Mouse (Mus musculus) lung, embryonic 14.5 days (tissue): ENCODE measurements around the gene Lrrc47. TPM values are rescaled to one million over a fixed set of nuclear protein-coding genes. Genes with fewer than 3 reads are reported as not detected.
A peak's percentile ranks its signal among the peaks of the same experiment; 100 is the strongest.

Experiments
- ATAC-seq: fragments of 200-750 bp; cut with Nextera tagmentation; 2 replicates; pipeline ENCODE4 v1.8.0; 2017; ENCODE audit warnings: mild to moderate bottlenecking, moderate TSS enrichment, moderate library complexity; ENCODE audit not compliant: insufficient read depth
- DNase-seq: peaks from one replicate; pipeline ENCODE4 v3.0.0-alpha.2; 2015
- H3K27ac ChIP-seq: fragments of 300-500 bp; sonication (generic); 2 replicates; pipeline ENCODE4 v1.5.1; 2014; ENCODE audit warnings: low read depth, mild to moderate bottlenecking, moderate library complexity
- H3K27me3 ChIP-seq: fragments of 300-500 bp; sonication (generic); 2 replicates; pipeline ENCODE4 v1.6.1; 2014; ENCODE audit warnings: low read length, control low read depth; ENCODE audit not compliant: insufficient read depth
- H3K36me3 ChIP-seq: fragments of 300-500 bp; sonication (generic); 2 replicates; pipeline ENCODE4 v1.6.1; 2014; ENCODE audit warnings: control low read depth; ENCODE audit not compliant: insufficient read depth
- H3K4me1 ChIP-seq: fragments of 300-500 bp; sonication (generic); 2 replicates; pipeline ENCODE4 v1.6.1; 2014; ENCODE audit warnings: antibody characterized with exemption, control low read depth; ENCODE audit not compliant: insufficient read depth
- H3K4me2 ChIP-seq: fragments of 300-500 bp; sonication (generic); 2 replicates; pipeline ENCODE4 v1.6.1; 2014; ENCODE audit warnings: mild to moderate bottlenecking
- H3K4me3 ChIP-seq: fragments of 300-500 bp; sonication (generic); 2 replicates; pipeline ENCODE4 v1.5.1; 2014; ENCODE audit warnings: low read depth, low read length
- H3K9ac ChIP-seq: fragments of 300-500 bp; sonication (generic); 2 replicates; pipeline ENCODE4 v1.6.1; 2014
- H3K9me3 ChIP-seq: fragments of 300-500 bp; sonication (generic); 2 replicates; pipeline ENCODE4 v1.6.1; 2016; ENCODE audit warnings: low read depth, low read length, control low read depth
- CTCF ChIP-seq: IDR thresholded peaks from 2 replicates; pipeline ENCODE4 v1.5.1; 2016; ENCODE audit warnings: antibody characterized with exemption, low read depth
- WGBS: fragments of 180-500 bp; shearing (Covaris S2); extraction: QIAGEN DNeasy Blood & Tissue Kit; methylation state at CpG from one replicate; pipeline ENCODE4 v1.1.7; 2014; 5-methylcytosine and 5-hydroxymethylcytosine counted together
- polyA plus RNA-seq: library from polyadenylated mRNA; unstranded; fragments of >200 nt; fragmentation: Nextera tagmentation; extraction: Ambion mirVana; gene quantifications from 2 replicates; pipeline ENCODE4 v1.2.1, GENCODE M21; 2014

The Lrrc47 gene
- polyA plus RNA-seq, 1 experiment from 2014 or later, result 13.6 TPM

DNA sequence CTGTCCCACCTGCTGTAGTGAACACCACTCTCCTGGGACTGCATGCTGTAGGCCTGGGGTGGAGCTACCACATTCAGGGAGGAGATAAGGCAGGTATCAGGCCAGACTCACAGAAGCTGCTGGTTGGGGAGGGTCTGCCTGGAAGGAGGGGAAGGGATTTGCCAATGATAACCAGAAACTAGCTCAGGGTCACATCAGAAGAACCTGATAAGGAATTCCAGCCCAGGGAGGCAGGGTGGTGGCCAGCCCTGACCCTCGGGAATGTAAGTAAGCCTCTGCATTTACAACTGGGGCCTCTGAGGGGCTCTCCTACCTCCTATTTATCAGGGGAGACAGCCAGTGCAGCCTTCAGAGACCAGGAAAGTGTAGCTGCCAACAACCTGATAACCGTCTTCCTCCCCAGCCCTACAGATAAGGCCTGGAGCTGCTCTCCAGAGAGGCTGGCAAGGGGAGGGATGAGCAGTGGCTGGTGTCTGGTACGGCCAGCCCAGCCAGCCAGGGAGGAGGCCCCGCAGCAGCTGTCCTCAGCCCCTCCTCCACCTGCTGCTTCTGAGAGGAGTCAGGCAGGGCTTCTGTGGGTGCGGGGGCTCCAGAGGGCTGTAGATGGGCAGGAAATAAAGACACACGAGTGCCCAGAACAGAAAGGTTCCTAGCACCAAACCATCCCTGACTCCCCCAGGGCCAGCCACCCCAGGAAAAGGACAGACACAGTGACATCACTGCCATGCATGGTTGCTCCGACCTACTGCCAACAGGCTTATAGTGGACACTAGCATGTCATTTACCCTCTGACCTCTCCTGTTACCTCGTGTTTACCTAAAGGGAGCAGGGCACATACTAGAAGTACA lies 12.4 kb downstream of the Lrrc47 start:
- peaks cover 36% of the 10 kb centered on the region for H3K36me3 ChIP-seq
- peak; percentile 33 for ATAC-seq
- H3K9me3 ChIP-seq, result no peaks in the 10 kb centered on the region
- H3K4me3 ChIP-seq, result peak overlapping the region; percentile 42
- H3K27ac ChIP-seq, result peak overlapping the region; percentile 32; the same call in 1 of the 2 replicates
- peaks cover 3% of the 10 kb centered on the region; the same call in 1 of the 2 replicates for H3K27me3 ChIP-seq
- H3K9ac ChIP-seq, result peak overlapping the region; percentile 16; the same call in 1 of the 2 replicates
- peak overlapping the region; percentile 74 for H3K4me2 ChIP-seq
- DNase-seq, result no peak
- WGBS, result 9% methylated on average over 8 of the region's 8 CpGs
- TF ChIP-seq CTCF, result no peak
- H3K4me1 ChIP-seq, result peaks cover 10% of the 10 kb centered on the region

DNA sequence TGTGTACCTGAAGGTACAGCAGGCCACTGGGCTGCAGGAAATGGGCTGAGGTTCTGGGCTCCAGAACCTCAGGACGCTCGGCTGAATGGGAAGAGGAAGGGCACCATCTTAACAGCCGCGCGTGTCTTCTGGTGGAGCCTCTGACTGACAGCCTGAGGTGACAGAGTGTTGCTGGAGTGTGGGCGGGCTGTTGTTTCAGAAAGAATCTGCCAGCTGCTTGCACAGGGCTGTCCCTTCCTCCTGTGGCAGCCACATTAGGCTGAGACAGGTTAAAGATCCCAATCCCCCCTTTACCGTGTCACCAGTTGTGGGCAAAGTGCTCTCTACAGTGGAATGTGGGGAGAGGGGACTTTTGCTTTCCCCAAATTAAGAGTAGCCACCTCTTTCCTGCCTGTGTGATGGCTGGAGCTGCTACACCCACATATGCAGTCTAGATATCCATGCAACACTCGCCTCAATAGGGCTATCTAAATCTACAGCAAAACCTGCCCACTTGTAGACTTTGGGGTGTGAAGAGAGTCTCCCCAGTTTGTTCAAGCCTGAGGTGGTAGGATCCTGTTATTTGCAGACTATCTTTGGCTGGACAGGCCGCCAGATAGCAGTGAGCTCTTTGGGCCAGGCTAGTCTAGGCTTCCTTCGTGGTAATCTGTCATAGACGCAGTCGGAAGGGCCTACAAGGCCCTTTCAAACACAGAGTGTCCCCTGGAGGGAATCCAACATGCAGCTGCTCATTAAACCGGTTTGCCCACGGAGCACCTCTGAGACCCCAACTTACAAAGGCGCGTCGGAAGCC lies 13.4 kb downstream of the Lrrc47 start:
- TF ChIP-seq CTCF, result no peak
- Histone ChIP-seq H3K4me2 (peak overlapping the region; percentile 74), H3K4me1 (peaks cover 10% of the 10 kb centered on the region), H3K9ac (peak overlapping the region; percentile 61), H3K36me3 (peaks cover 27% of the 10 kb centered on the region), H3K4me3 (peak overlapping the region; percentile 42), H3K27me3 (peaks cover 3% of the 10 kb centered on the region; the same call in 1 of the 2 replicates), H3K9me3 (no peaks in the 10 kb centered on the region), H3K27ac (peak overlapping the region; percentile 60)
- WGBS, result 18% methylated on average over 17 of the region's 17 CpGs
- peak; percentile 55 for DNase-seq
- ATAC-seq, result no peak

DNA sequence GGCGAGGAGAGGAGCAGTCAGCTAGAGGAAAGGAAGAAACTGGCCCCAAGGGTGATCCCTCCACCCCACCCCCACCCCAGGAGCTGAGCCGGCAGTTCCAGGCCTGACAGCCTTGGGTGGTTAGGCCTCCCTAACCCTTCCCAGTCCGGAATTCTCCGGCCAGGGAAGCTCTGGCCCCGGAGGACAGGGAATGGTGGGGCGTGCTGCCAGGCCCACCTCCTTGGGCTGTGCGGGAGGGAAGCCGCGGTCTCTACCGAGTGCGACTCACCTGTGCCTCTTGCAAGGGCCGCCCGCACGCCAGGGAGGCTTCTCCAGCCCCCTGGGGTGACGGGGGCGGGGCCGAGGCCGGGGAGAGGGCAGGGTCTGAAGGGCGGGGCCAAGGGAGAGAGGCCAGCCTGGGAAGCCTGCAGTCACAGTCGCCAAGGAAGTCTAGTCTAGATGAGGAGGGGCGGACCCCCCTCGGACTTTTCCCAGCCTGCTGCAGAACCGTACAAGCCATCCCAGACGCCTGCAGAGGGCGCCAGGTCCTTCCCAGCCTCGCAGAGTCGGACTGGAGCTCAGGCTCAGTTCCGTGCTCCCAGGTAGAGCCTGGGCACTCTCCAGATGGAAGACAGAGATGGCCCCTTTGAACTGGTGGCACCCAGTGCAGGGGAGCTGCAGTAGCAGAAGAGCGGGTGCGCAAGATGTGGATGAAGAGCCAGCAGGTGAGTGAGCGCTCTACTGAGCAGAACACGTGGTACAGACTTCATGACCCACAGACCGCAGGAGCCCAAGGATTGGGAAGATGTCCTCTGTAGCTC lies 14.3 kb downstream of the Lrrc47 start, which contains the start of gene Smim1:
Gene Smim1 (minus strand): TSS at position 590 of the 800 bp plus-strand sequence.
- Histone ChIP-seq H3K4me3 (peak within 1 kb of the TSS; percentile 42), H3K4me2 (peak within 1 kb of the TSS; percentile 74), H3K9ac (peak within 1 kb of the TSS; percentile 61), H3K9me3 (no peaks in the 10 kb centered on the region), H3K27ac (peak within 1 kb of the TSS; percentile 60), H3K27me3 (peaks cover 3% of the 10 kb centered on the region; the same call in 1 of the 2 replicates), H3K36me3 (peaks cover 17% of the 10 kb centered on the region), H3K4me1 (peaks cover 10% of the 10 kb centered on the region)
- peak; percentile 71 for TF ChIP-seq CTCF
- peak; percentile 87 for DNase-seq
- 1% methylated on average over 33 of the region's 33 CpGs for WGBS
- ATAC-seq, result peak; percentile 69

DNA sequence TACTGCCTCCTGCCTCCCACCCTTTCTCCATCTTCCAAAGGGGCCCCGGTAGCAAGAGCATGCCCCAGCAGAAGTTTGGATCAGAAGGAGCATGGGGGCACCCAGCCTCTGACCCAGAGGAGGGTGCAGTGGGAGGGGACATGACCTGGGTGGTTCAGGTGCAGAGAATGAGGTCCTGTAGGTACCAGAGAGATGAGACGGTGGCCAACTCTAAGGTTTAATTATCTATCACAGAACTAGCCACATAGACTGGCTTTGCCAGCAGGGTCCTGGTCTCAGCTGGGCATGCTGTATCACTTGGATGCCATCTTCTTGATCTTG lies 14.9 kb downstream of the Lrrc47 start:
- TF ChIP-seq CTCF, result no peak
- Histone ChIP-seq H3K27ac (no peak overlapping the region), H3K9ac (peak overlapping the region; percentile 61), H3K4me3 (peak overlapping the region; percentile 42), H3K27me3 (peaks cover 3% of the 10 kb centered on the region; the same call in 1 of the 2 replicates), H3K36me3 (peaks cover 12% of the 10 kb centered on the region), H3K9me3 (no peaks in the 10 kb centered on the region), H3K4me2 (peak overlapping the region; percentile 74), H3K4me1 (peaks cover 10% of the 10 kb centered on the region)
- WGBS, result 35% methylated on average over 2 of the region's 2 CpGs
- ATAC-seq (no peak), DNase-seq (no peak)

DNA sequence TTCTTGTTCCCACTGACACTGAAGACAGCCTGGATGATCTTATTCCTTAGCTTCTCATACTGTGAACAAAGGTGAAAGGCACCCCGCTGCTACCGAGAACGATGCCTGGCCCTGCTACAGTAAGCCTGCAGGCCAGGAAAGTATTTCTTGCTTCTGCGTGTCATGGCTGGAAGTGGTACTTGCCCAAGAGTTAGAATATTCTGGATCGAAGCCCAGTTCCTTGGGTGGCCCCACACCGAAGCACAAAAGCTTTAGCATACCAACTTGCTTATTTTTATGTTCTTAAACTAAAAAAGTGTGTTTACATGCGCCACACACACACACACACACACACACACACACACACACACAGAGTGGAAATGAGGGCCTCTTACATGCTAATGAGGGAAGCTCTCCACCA lies 16.5 kb downstream of the Lrrc47 start:
- Histone ChIP-seq H3K9me3 (no peaks in the 10 kb centered on the region), H3K27ac (no peak overlapping the region), H3K4me2 (no peak overlapping the region), H3K9ac (no peak overlapping the region), H3K4me1 (peaks cover 10% of the 10 kb centered on the region), H3K27me3 (peaks cover 3% of the 10 kb centered on the region; the same call in 1 of the 2 replicates), H3K4me3 (no peak overlapping the region), H3K36me3 (no peaks in the 10 kb centered on the region)
- DNase-seq, result peak; percentile 30
- WGBS, result 67% methylated on average over 7 of the region's 7 CpGs
- no peak for ATAC-seq
- no peak for TF ChIP-seq CTCF

DNA sequence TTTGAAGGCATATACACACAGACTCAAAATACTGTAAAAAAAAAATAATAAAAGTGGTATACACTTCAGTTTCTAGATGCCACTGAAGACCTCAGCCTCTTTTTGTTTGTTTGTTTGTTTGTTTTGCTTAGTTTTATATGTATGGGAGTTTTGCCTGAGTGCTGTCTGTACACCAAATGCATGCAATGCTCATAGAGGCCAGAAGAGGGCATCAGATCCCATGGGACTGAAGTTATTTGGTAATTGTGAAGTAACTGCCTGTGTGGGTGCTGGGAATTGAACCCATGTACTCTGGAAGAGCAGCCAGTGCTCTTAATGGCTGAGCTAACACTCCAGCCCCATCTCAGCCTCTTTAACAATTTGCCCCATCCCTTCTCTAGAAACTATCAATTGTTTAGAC lies 17.1 kb downstream of the Lrrc47 start:
- H3K36me3 ChIP-seq, result no peaks in the 10 kb centered on the region
- no peak overlapping the region for H3K9ac ChIP-seq
- peaks cover 3% of the 10 kb centered on the region; the same call in 1 of the 2 replicates for H3K27me3 ChIP-seq
- peaks cover 10% of the 10 kb centered on the region for H3K4me1 ChIP-seq
- ATAC-seq (no peak), DNase-seq (peak; percentile 57)
- peak; percentile 50 for TF ChIP-seq CTCF
- H3K4me3 ChIP-seq, result no peak overlapping the region
- H3K9me3 ChIP-seq, result no peaks in the 10 kb centered on the region
- no peak overlapping the region for H3K27ac ChIP-seq
- H3K4me2 ChIP-seq, result no peak overlapping the region
